Mouse (Mus musculus): Measurements from ENCODE around the gene Mpzl1. TPM values are rescaled to one million over a fixed set of nuclear protein-coding genes. Genes with fewer than 3 reads are reported as not detected.

Mpzl1 gene
- total and polyA plus RNA-seq, 2 experiments from 2014 or later: 17.9 to 57.5 TPM

DNA sequence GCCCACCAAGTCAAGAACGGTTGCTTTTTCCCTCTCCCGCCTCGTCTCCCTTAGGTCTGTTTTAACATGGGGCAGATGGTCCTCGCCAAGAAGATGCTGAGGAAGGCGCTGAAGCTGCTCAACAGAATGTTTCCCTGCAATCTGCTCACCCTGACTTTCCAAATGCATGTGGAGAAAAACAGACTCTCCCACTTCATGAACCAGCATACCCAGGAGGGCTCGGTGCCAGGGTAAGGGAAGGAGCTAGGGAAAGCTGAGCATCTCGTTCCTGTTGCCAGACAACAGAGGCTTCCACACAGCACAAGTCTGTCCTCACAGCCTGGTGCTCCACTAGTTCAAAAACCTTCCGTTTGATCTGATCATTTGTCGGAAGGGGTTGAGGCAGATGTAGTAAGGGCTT, 75.3 kb downstream of the Mpzl1 start:
- Histone ChIP-seq H3K27me3 (ENCODE audit: control insufficient read depth, insufficient read depth, low read length) (no peaks in the 10 kb centered on the region), H3K9ac (replicated peaks; ENCODE audit: low read depth, low read length) (no peak overlapping the region), H3K4me1 (ENCODE audit: control insufficient read depth, insufficient read depth) (no peaks in the 10 kb centered on the region), H3K36me3 (replicated peaks; ENCODE audit: control insufficient read depth, insufficient read depth, low read length) (no peaks in the 10 kb centered on the region), H3K4me2 (ENCODE audit: low read depth, low read length) (no peak overlapping the region), H3K27ac (ENCODE audit: low read depth) (no peak overlapping the region), H3K4me3 (ENCODE audit: low read depth, low read length) (no peak overlapping the region), H3K9me3 (replicated peaks; ENCODE audit: control insufficient read depth, low read length) (no peaks in the 10 kb centered on the region)
- DNase-seq (ENCODE audit: low spot score) (no peak), ATAC-seq (ENCODE audit: insufficient read depth, low read depth) (no peak)
- WGBS: 75% methylated on average over 9 of the region's 9 CpGs
- TF ChIP-seq CTCF (IDR thresholded peaks at IDR 0.05; ENCODE audit: low read depth): no peak
- TF ChIP-seq EP300 (IDR thresholded peaks at IDR 0.05; ENCODE audit: low read depth): no peak

DNA sequence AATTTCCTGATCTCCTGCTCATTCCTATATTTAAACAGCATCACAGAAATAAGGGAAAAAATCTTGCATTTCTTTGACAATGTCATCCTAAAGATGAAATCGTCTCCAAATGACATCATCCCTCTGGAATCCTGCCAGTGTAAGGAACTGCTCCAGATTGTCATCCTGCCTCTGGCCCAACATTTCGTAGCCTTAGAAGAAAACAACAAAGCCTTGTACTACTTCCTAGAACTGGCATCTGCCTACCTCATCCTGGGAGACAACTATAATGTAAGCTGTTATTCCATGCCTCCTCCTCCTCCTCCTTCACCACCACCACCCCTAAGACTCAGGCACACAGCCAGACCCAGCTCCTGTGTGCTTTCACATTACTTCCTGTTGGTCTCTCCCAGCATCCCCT, 77.6 kb downstream of the Mpzl1 start:
- H3K4me3 ChIP-seq (ENCODE audit: low read depth, low read length): no peak overlapping the region
- no peak for DNase-seq (ENCODE audit: low spot score)

More for the DNA sequence above, 77.6 kb downstream of the Mpzl1 start:
- Histone ChIP-seq H3K4me1 (ENCODE audit: control insufficient read depth, insufficient read depth) (no peaks in the 10 kb centered on the region), H3K27ac (ENCODE audit: low read depth) (no peak overlapping the region), H3K27me3 (ENCODE audit: control insufficient read depth, insufficient read depth, low read length) (no peaks in the 10 kb centered on the region), H3K4me2 (ENCODE audit: low read depth, low read length) (no peak overlapping the region), H3K36me3 (replicated peaks; ENCODE audit: control insufficient read depth, insufficient read depth, low read length) (no peaks in the 10 kb centered on the region), H3K9me3 (replicated peaks; ENCODE audit: control insufficient read depth, low read length) (0 out of 2 replicates have a peak, but pooled peaks cover 5% of the 10 kb centered on the region), H3K9ac (replicated peaks; ENCODE audit: low read depth, low read length) (no peak overlapping the region)
- ATAC-seq (ENCODE audit: insufficient read depth, low read depth): no peak
- TF ChIP-seq CTCF (IDR thresholded peaks at IDR 0.05; ENCODE audit: low read depth) (no peak), EP300 (IDR thresholded peaks at IDR 0.05; ENCODE audit: low read depth) (no peak)
- WGBS: 34% methylated on average over 2 of the region's 2 CpGs

Other genes with a start within 250 kb of the Mpzl1 start
- 24.1 and 36.8 TPM in 2 replicates for gene Dcaf6, start 174.1 kb downstream of the Mpzl1 start, total RNA-seq (2014; rRNA removed; ENCODE audit: low replicate concordance)
- 19.2 and 21.5 TPM in 2 replicates for gene Dcaf6, start 174.1 kb downstream of the Mpzl1 start, polyA plus RNA-seq (2015; fragmentation: Nextera tagmentation; extraction: Ambion mirVana)
- 299 and 382 TPM in 2 replicates for gene Mpc2, start 173.9 kb downstream of the Mpzl1 start, total RNA-seq (2014; rRNA removed; ENCODE audit: low replicate concordance)
- gene Mpc2, start 173.9 kb downstream of the Mpzl1 start, polyA plus RNA-seq (2015; fragmentation: Nextera tagmentation; extraction: Ambion mirVana): 840 and 915 TPM in 2 replicates
- gene Adcy10, start 149.4 kb downstream of the Mpzl1 start, total RNA-seq (2014; rRNA removed; ENCODE audit: low replicate concordance): not detected in 2 replicates
- gene Adcy10, start 149.4 kb downstream of the Mpzl1 start, polyA plus RNA-seq (2015; fragmentation: Nextera tagmentation; extraction: Ambion mirVana): not detected in 2 replicates
- 88.6 and 94.0 TPM in 2 replicates for gene Rcsd1, start 75.2 kb upstream of the Mpzl1 start, total RNA-seq (2014; rRNA removed; ENCODE audit: low replicate concordance)
- 103 and 116 TPM in 2 replicates for gene Rcsd1, start 75.2 kb upstream of the Mpzl1 start, polyA plus RNA-seq (2015; fragmentation: Nextera tagmentation; extraction: Ambion mirVana)
- 29.1 and 32.4 TPM in 2 replicates for gene Creg1, start 129.2 kb upstream of the Mpzl1 start, total RNA-seq (2014; rRNA removed; ENCODE audit: low replicate concordance)
- gene Creg1, start 129.2 kb upstream of the Mpzl1 start, polyA plus RNA-seq (2015; fragmentation: Nextera tagmentation; extraction: Ambion mirVana): 62.1 and 75.2 TPM in 2 replicates
- gene Cd247, start 154.1 kb upstream of the Mpzl1 start, total RNA-seq (2014; rRNA removed; ENCODE audit: low replicate concordance): 3.9 TPM in 1 of 2 replicates, not detected in the other
- 0.26 and 0.41 TPM in 2 replicates for gene Cd247, start 154.1 kb upstream of the Mpzl1 start, polyA plus RNA-seq (2015; fragmentation: Nextera tagmentation; extraction: Ambion mirVana)